Mouse (Mus musculus): ENCODE results near the gene Taf1d. TPM values are rescaled to one million over a fixed set of nuclear protein-coding genes. Genes with fewer than 3 reads are reported as not detected.

Taf1d gene
- 95.6 TPM for polyA plus RNA-seq (2017; shearing (Covaris generic))

DNA sequence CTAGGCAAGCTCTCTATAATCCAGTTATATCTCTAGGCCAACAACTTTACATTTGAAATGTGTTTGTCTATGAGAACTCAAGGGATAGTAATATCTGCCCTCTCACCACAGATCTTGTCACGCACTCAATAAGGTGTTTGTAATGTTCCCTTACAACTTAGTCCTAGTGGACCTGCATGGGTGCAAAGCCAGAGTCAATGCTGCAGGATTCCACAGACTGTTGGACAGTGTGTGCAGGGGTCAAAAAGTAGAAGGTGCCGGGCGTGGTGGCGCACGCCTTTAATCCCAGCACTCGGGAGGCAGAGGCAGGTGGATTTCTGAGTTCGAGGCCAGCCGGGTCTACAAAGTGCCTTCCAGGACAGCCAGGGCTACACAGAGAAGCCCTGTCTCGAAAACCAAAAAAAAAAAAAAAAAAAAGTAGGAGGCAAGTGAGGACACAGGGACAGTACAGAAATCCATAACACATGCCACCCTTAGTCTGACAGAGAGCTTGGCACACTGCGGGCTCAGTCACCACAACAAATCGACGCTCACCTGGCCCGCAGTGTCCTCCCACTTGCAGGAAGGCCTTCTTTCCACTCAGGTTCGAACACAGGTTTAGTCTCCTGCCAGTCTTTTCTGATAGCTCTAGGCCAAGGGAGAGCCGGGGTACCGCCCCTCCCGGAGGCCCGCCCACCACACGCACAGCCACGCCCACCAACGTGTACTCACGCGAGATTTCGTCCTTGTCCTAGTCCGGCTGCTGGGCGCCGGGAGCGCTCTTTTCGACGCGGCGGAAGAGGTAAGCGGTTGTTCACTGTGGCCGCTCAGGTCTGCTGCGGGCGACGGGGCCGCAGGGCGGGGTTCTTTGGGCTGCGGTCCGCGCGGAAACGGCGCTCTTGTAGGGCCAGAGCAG, at the start of gene Taf1d:
TSS of gene Taf1d (plus strand) at position 712 of the 895 bp plus-strand sequence.

DNA sequence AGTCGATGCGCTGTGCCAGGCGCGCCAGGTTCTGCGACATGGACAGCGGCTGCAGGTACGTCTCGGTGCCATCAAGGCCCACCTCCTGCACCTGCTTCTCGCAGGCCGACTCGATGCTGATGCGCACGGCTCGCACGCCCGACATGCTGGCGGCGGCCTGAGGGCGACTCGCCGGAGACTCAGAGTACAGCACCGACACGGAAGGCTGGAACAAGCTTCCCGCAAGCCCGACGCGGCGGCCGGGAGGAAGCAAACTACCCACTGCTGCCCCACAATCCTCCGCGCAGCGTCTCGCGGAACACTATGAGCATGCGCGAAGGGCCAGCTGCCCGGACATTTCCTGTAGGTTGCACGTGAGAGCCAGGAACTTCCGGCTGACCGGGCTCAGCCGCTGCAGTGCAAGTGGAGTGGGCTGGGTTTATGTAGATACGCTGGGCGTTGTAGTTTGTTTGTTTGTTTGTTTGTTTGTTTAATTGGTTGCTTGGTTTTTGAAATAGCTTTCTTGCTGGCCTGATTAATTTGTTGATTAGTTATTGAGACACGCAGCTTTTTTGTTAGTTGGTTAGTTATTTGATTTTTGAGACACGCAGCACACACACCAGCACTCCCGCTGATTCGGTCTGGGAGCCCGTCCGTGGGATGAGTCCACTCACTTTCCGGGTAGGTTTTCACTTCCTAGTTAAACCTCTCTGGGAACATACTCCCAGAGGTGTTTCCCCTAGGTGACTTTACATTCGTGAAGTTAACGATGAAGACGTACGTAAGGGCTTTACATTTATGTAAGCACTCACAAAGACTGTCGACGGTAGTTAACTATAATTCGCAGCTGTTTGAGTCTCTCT, 26.1 kb upstream of the Taf1d start, which contains the start of gene Med17:
TSS of gene Med17 (minus strand) at position 283 of the 842 bp plus-strand sequence.

DNA sequence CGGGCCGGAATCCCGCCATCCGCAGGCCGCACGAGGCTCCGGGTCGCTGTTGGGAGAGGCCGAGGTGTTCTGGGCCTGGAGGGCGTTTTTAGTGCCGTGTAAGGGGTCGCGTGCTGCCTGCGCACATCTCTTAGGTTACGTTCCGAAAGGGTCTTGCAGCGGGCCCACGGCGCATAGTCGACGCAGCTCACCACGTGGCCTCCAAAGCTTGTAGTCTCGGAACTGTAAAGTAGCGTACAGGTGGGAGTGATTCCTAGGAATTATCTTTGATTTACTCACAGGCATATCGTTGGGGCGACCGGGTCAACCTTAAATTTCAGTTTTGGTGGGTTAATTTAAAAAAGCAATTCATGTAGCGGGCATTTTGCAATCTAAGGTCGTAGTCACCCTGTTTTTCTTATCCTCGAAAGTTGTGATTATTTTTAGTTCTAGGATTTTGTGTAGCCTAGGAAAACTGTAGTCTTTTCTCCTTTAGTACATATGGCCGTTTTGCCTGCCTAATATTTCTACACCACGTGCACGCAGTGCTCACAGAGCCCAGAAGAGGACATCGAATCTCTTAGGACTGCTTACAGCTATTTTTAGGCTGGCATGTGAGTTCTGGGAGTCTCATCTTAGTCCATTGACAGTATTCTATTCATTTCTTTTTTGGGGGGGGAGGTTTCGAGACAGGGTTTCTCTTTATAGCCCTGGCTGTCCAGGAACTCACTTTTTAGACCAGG, 545 bp downstream of the Taf1d start, which contains the start of gene 4931406C07Rik:
TSS of gene 4931406C07Rik (minus strand) at position 51 of the 722 bp plus-strand sequence.

DNA sequence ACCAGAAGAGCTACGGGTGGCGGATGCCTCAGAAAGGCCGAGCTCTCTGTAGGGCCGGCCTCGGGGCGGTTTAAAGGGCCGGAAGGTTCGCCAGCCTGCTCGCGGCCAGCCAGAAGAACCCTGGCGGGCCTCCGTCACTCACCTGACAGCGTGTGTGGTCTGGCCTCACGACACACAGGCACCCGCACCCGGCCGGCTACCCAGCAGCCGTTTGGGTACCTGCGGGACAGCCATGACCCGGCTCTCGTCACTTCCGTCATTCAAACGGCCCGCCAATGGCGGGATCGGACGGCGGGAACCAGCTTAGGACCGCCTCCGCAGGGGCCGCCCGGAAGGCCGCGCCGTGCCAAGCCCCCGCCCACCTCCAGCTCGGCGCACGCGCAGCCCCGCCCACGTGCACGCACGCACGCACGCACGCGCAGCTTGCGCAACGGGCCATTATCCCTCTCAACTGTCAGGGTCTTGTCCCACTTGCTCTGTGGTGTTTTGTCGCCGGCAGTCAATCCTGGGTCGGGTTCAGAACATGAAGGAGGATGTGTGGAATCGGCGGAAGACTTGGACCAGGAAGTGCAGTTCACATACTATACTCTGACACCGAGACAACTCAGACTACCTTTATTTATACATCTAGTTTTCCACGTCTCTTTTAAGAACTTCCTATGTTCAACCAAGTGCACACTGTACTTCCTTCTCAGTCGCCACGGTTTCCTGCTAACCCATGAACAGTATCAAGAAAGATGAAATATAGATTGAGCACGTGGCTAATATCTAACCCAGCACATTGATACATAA, 51.7 kb downstream of the Taf1d start, which contains the start of gene Cep295:
TSS of gene Cep295 (minus strand) at position 305 of the 792 bp plus-strand sequence.

Other genes with a start within 250 kb of the Taf1d start
- gene Hephl1, start 194.1 kb upstream of the Taf1d start, polyA plus RNA-seq (2017; shearing (Covaris generic)): not detected
- not detected for gene Vstm5, start 67.2 kb upstream of the Taf1d start, polyA plus RNA-seq (2017; shearing (Covaris generic))
- 52.7 TPM for gene Med17, start 26.3 kb upstream of the Taf1d start, polyA plus RNA-seq (2017; shearing (Covaris generic))
- gene 4931406C07Rik, start 234 bp downstream of the Taf1d start, polyA plus RNA-seq (2017; shearing (Covaris generic)): 3.7 TPM
- 27.7 TPM for gene Cep295, start 51.6 kb downstream of the Taf1d start, polyA plus RNA-seq (2017; shearing (Covaris generic))
- gene Smco4, start 187.2 kb downstream of the Taf1d start, polyA plus RNA-seq (2017; shearing (Covaris generic)): 29.8 TPM

All from CD4-positive, CD25-positive, alpha-beta regulatory T cell, adult 9 weeks (primary cell).